Mouse (Mus musculus): ENCODE results near the gene Kif23. TPM values are rescaled to one million over a fixed set of nuclear protein-coding genes. Genes with fewer than 3 reads are reported as not detected.

Gene Kif23
- polyA plus RNA-seq, 1 experiment from 2014 or later: 75.6 TPM

DNA sequence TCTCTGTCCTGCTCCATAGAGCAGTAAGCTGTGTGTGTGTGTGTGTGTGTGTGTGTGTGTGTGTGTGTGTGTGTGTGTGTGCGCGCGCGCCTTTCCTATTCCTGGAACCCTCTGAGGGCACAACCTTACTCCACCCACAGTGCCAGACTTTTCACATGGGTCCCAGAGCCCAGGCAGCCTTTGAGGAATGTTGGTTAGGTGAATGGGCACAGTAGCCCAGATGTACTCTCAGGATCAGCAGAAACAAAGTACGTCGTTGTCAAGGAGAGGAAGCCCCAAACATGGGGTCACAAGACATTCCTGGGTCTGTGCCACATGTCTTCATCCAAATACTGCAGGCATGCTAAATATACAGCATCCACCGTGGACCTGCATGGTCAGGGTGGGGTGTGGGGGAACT is 19.4 kb upstream of the Kif23 start:
- WGBS: 86% methylated on average over 7 of the region's 7 CpGs

DNA sequence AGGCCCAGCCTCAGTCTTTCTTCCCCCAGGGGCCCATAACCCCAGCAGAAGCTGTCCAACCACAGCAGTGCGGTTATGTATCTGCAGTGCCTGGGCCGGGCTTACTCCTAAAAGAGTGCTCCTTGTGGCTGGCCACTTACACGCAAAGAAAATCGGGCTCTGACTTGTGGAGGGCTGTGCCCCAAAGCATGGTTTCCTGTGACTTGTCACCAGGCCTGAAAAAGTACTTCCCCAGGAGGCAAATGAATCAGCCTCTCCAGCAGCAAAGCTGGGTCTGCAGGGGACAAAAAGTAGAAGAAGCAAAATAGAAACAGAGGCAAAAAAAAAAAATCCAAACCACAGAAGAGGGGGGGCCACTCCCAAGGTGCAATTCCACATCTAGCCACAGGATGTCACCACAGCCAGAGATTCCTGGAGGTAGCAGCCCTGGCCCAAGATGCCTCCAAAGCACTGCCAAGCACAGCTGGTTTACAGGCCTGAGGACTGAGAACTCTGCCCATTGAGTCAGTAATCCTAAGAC is 18.9 kb upstream of the Kif23 start:
- H3K27ac ChIP-seq: no peak overlapping the region
- peak; percentile 38; the same call in 1 of the 2 replicates for ATAC-seq (ENCODE audit: low FRiP score)
- H3K4me2 ChIP-seq (replicated peaks): no peak overlapping the region
- H3K27me3 ChIP-seq: 0 out of 2 replicates have a peak, but pooled peaks cover 2% of the 10 kb centered on the region
- H3K9me3 ChIP-seq (replicated peaks): no peaks in the 10 kb centered on the region
- peaks cover 7% of the 10 kb centered on the region; the same call in 1 of the 2 replicates for H3K4me1 ChIP-seq
- no peaks in the 10 kb centered on the region for H3K36me3 ChIP-seq
- H3K9ac ChIP-seq: no peak overlapping the region
- 43% methylated on average over 4 of the region's 4 CpGs for WGBS
- H3K4me3 ChIP-seq: no peak overlapping the region

More for the DNA sequence above, 19.4 kb upstream of the Kif23 start:
- Histone ChIP-seq H3K4me3 (no peak overlapping the region), H3K9ac (no peak overlapping the region), H3K4me2 (replicated peaks) (no peak overlapping the region), H3K27me3 (0 out of 2 replicates have a peak, but pooled peaks cover 2% of the 10 kb centered on the region), H3K27ac (no peak overlapping the region), H3K36me3 (no peaks in the 10 kb centered on the region), H3K4me1 (peaks cover 7% of the 10 kb centered on the region; the same call in 1 of the 2 replicates), H3K9me3 (replicated peaks) (no peaks in the 10 kb centered on the region)
- 0 out of 2 replicates have a peak, but pooled peaks have one; percentile 29 for ATAC-seq (ENCODE audit: low FRiP score)

- ATAC-seq (ENCODE audit: low FRiP score): no peak
- H3K27me3 ChIP-seq: no peaks in the 10 kb centered on the region
- H3K4me1 ChIP-seq: peaks cover 7% of the 10 kb centered on the region; the same call in 1 of the 2 replicates
- H3K4me2 ChIP-seq (replicated peaks): no peak overlapping the region
- no peak overlapping the region for H3K9ac ChIP-seq
- 77% methylated on average over 6 of the region's 6 CpGs for WGBS
- no peak overlapping the region for H3K27ac ChIP-seq
- H3K4me3 ChIP-seq: no peak overlapping the region
- no peaks in the 10 kb centered on the region for H3K9me3 ChIP-seq (replicated peaks)
- H3K36me3 ChIP-seq: no peaks in the 10 kb centered on the region
These were observed 16.8 kb upstream of the Kif23 start for GRCm38 (mm10) chr9:61963356-61963755.

GRCm38 (mm10) chr9:61961181-61961580 is 14.6 kb upstream of the Kif23 start:
- no peak overlapping the region for H3K4me2 ChIP-seq (replicated peaks)
- H3K4me3 ChIP-seq: no peak overlapping the region
- 83% methylated on average over 4 of the region's 4 CpGs for WGBS
- H3K27me3 ChIP-seq: no peaks in the 10 kb centered on the region
- no peaks in the 10 kb centered on the region for H3K36me3 ChIP-seq
- no peak overlapping the region for H3K27ac ChIP-seq
- H3K9ac ChIP-seq: no peak overlapping the region
- H3K4me1 ChIP-seq: peaks cover 7% of the 10 kb centered on the region; the same call in 1 of the 2 replicates
- no peaks in the 10 kb centered on the region for H3K9me3 ChIP-seq (replicated peaks)
- ATAC-seq (ENCODE audit: low FRiP score): no peak

- Histone ChIP-seq H3K4me3 (no peak overlapping the region), H3K4me2 (replicated peaks) (no peak overlapping the region), H3K4me1 (peaks cover 7% of the 10 kb centered on the region; the same call in 1 of the 2 replicates), H3K27me3 (no peaks in the 10 kb centered on the region), H3K9ac (no peak overlapping the region), H3K27ac (no peak overlapping the region), H3K9me3 (replicated peaks) (no peaks in the 10 kb centered on the region), H3K36me3 (no peaks in the 10 kb centered on the region)
- 62% methylated on average over 5 of the region's 5 CpGs for WGBS
- ATAC-seq (ENCODE audit: low FRiP score): no peak
These were observed 14.2 kb upstream of the Kif23 start for GRCm38 (mm10) chr9:61960753-61961152.

DNA sequence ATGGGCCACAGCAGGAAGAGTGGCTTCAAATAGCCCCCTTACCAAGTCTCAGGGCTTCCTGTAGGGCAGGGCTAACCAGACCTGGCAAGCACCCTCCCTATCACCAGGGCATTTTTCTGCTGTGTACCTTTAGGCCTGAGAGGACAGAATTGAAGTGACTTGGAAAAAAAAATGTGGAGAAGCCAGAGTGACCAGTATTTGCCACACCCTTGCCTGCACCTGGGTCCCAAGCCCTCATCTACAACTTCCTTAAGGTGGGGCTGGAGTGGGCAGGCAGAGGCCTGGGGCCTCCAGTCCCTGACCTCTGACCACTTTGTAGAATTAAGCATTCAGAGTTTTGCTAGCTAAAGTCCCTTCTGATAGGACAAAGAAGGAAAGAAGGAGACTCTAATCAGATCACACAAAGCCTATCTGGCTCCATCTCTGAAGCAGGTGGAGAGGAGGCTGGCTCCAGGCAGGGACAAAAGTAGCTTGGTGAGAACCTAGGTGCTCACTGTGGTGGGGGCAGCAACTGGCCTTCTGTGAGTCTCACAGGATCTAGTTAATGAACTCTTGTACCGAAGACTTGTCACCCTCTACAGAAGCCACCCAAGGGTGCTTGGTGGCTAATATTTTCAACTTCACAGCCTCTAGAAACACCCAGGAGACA is 13.5 kb upstream of the Kif23 start:
- no peaks in the 10 kb centered on the region for H3K9me3 ChIP-seq (replicated peaks)
- H3K4me3 ChIP-seq: no peak overlapping the region
- H3K36me3 ChIP-seq: no peaks in the 10 kb centered on the region
- H3K27me3 ChIP-seq: no peaks in the 10 kb centered on the region
- WGBS: 97% methylated on average over 1 of the region's 1 CpGs
- no peak for ATAC-seq (ENCODE audit: low FRiP score)
- no peak overlapping the region for H3K9ac ChIP-seq
- H3K27ac ChIP-seq: no peak overlapping the region
- peaks cover 7% of the 10 kb centered on the region; the same call in 1 of the 2 replicates for H3K4me1 ChIP-seq
- H3K4me2 ChIP-seq (replicated peaks): no peak overlapping the region

- H3K27me3 ChIP-seq: no peaks in the 10 kb centered on the region
- no peak overlapping the region for H3K27ac ChIP-seq
- no peaks in the 10 kb centered on the region for H3K36me3 ChIP-seq
- H3K9me3 ChIP-seq (replicated peaks): no peaks in the 10 kb centered on the region
- no peak overlapping the region for H3K4me2 ChIP-seq (replicated peaks)
- peaks cover 6% of the 10 kb centered on the region; the same call in 1 of the 2 replicates for H3K4me1 ChIP-seq
- no peak for ATAC-seq (ENCODE audit: low FRiP score)
- no peak overlapping the region for H3K9ac ChIP-seq
- H3K4me3 ChIP-seq: no peak overlapping the region
These were observed 8.1 kb upstream of the Kif23 start for GRCm38 (mm10) chr9:61954707-61955106.

DNA sequence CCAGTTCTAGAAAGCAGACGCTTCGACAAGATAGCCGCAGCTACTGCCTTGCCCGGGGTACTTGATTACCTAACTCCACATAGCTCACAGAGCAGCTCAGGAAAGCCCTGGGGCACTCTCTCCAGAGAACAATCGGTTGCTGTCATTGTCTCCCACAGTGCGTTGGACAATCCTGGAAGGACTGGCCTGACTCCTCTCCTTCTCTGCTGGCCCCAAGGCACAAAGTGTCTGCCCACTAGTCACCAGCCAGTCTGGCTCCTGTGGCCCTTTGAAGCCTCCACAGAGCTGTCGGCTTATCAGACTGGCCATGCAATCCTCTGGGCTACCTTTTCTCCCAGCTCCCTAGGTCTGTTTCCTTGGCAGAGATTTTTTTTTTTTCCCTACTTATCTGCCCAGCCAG is 5.7 kb upstream of the Kif23 start:
- 51% methylated on average over 7 of the region's 7 CpGs for WGBS
- no peak overlapping the region for H3K27ac ChIP-seq
- no peak for ATAC-seq (ENCODE audit: low FRiP score)

GRCm38 (mm10) chr9:61947402-61948346 is 1.1 kb upstream of the Kif23 start:
- Histone ChIP-seq H3K9me3 (replicated peaks) (no peaks in the 10 kb centered on the region), H3K27me3 (no peaks in the 10 kb centered on the region), H3K9ac (peak overlapping the region; percentile 52), H3K36me3 (no peaks in the 10 kb centered on the region), H3K4me1 (peaks cover 24% of the 10 kb centered on the region), H3K27ac (peak overlapping the region; percentile 70; the same call in 1 of the 2 replicates), H3K4me2 (replicated peaks) (peak overlapping the region; percentile 97), H3K4me3 (peak overlapping the region; percentile 75)
- 7% methylated on average over 24 of the region's 24 CpGs for whole genome bisulfite sequencing
- ATAC-seq (ENCODE audit: low FRiP score): peak; percentile 71

More for the DNA sequence above, 5.7 kb upstream of the Kif23 start:
- H3K27me3 ChIP-seq: no peaks in the 10 kb centered on the region
- H3K4me2 ChIP-seq (replicated peaks): no peak overlapping the region
- no peaks in the 10 kb centered on the region for H3K9me3 ChIP-seq (replicated peaks)
- no peaks in the 10 kb centered on the region for H3K36me3 ChIP-seq
- no peak overlapping the region for H3K4me3 ChIP-seq
- no peak overlapping the region for H3K9ac ChIP-seq
- peaks cover 16% of the 10 kb centered on the region for H3K4me1 ChIP-seq

GRCm38 (mm10) chr9:61945973-61946611 is 482 bp downstream of the Kif23 start:
- H3K4me1 ChIP-seq: peaks cover 18% of the 10 kb centered on the region
- peak; percentile 83 for ATAC-seq (ENCODE audit: low FRiP score)
- under 1% methylated on average over 35 of the region's 38 CpGs for WGBS
- H3K27me3 ChIP-seq: no peaks in the 10 kb centered on the region
- H3K9ac ChIP-seq: peak overlapping the region; percentile 82
- peak overlapping the region; percentile 70 for H3K27ac ChIP-seq
- H3K4me3 ChIP-seq: peak overlapping the region; percentile 75
- peak overlapping the region; percentile 97 for H3K4me2 ChIP-seq (replicated peaks)
- H3K36me3 ChIP-seq: peaks cover 5% of the 10 kb centered on the region; the same call in 1 of the 2 replicates
- H3K9me3 ChIP-seq (replicated peaks): no peaks in the 10 kb centered on the region

DNA sequence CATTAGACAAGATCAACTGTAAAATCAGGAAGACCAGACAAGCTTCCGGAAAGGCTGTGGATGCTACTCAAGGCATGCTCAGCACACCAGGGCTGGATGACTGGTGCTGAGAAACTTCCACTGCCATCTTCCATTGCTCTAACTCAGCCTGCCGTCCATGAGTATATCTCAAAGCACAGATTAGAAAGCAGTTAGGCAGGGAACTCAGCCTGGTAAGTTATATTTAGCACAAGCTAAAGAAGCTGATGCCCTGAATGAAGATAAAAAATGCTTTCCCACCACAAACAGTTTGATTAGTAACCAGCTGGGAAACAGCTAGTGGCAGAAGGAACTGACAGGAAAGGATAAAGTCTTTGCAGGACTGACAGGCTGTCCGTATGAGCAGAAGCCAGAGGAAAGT is 5.5 kb downstream of the Kif23 start:
- Histone ChIP-seq H3K4me2 (replicated peaks) (no peak overlapping the region), H3K27me3 (no peaks in the 10 kb centered on the region), H3K9ac (no peak overlapping the region), H3K27ac (no peak overlapping the region), H3K4me1 (0 out of 2 replicates have a peak, but pooled peaks cover 6% of the 10 kb centered on the region), H3K36me3 (peaks cover 39% of the 10 kb centered on the region), H3K9me3 (replicated peaks) (no peaks in the 10 kb centered on the region), H3K4me3 (no peak overlapping the region)
- ATAC-seq (ENCODE audit: low FRiP score): no peak
- WGBS: 91% methylated on average over 3 of the region's 3 CpGs

- ATAC-seq (ENCODE audit: low FRiP score): no peak
- Histone ChIP-seq H3K4me3 (no peak overlapping the region), H3K9me3 (replicated peaks) (no peaks in the 10 kb centered on the region), H3K27me3 (no peaks in the 10 kb centered on the region), H3K9ac (no peak overlapping the region), H3K4me2 (replicated peaks) (no peak overlapping the region), H3K36me3 (peaks cover 71% of the 10 kb centered on the region), H3K27ac (no peak overlapping the region), H3K4me1 (no peaks in the 10 kb centered on the region)
- 93% methylated on average over 2 of the region's 2 CpGs for WGBS
These were observed 13.2 kb downstream of the Kif23 start for GRCm38 (mm10) chr9:61933333-61933732.

Data from hindbrain, embryonic 12.5 days (tissue).